Mouse (Mus musculus): ENCODE measurements around the gene Spaca3.

DNA sequence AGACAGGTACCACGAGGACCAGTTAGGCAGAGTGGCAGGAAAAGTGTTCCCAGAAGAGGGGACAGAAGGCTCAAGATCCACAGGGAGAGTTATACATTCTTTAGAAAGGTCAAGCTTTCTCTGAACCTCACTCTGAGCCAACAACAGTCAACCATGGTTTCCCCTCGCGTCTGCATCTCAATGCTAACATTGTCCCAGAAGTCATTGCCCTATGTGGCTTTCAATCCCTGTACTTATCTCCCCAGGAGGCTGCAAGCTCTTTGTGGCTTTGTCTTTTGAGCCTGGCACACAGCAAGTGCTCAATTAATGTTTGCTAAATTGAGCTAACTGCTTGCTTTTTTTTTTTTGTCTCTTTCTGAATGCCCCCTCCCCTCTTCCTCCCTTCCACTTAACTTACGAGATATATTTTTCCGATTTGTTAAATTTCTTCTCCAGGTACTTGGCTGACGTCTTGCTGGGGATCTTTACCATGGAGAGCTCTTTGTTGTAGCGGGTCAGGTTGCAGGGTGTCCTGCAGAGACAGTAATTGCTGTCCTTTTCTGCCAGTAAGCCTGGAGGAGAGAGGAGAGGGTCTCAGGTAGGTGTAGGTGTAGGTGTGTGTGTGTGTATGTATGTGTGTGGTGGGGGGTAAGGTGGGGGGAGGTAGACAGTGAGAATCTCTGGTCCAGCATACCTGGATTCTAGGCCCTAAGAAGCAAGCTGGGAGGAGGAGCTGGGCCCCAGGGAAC lies 31.3 kb downstream of the Spaca3 start:
- TF ChIP-seq CTCF (conservative IDR thresholded peaks at IDR 0.05; ENCODE audit: low read length) (no peak), POU5F1 (IDR thresholded peaks at IDR 0.05; ENCODE audit: borderline replicate concordance, low read length) (peak; percentile 66; the same call in 1 of the 2 replicates)
